Mouse (Mus musculus) neural tube, embryonic 11.5 days (tissue): ENCODE results near the gene Cxcr5. TPM values are rescaled to one million over a fixed set of nuclear protein-coding genes. Genes with fewer than 3 reads are reported as not detected.
A peak's percentile ranks its signal among the peaks of the same experiment; 100 is the strongest.

Source experiments
- ATAC-seq: fragments of 200-750 bp; cut with Nextera tagmentation; 2 replicates; pipeline ENCODE4 v1.8.0; 2017; ENCODE audit warnings: moderate number of reproducible peaks, mild to moderate bottlenecking, moderate TSS enrichment, moderate library complexity; ENCODE audit not compliant: insufficient read depth, low FRiP score, low TSS enrichment
- DNase-seq: peaks from one replicate; pipeline ENCODE4 v3.0.0-alpha.2; 2015; ENCODE audit warnings: low spot score
- H3K27ac ChIP-seq: fragments of 300-500 bp; sonication (generic); 2 replicates; pipeline ENCODE4 v1.5.1; 2014; ENCODE audit warnings: low read depth, mild to moderate bottlenecking, low read length
- H3K27me3 ChIP-seq: fragments of 300-500 bp; sonication (generic); 2 replicates; pipeline ENCODE4 v1.6.1; 2014; ENCODE audit warnings: mild to moderate bottlenecking, low read length, mixed read lengths; ENCODE audit not compliant: control insufficient read depth, insufficient read depth
- H3K36me3 ChIP-seq: fragments of 300-500 bp; sonication (generic); 2 replicates; pipeline ENCODE4 v1.6.1; 2014; ENCODE audit warnings: mild to moderate bottlenecking, low read length, moderate library complexity, mixed read lengths; ENCODE audit not compliant: control insufficient read depth, insufficient read depth
- H3K4me1 ChIP-seq: fragments of 300-500 bp; sonication (generic); 2 replicates; pipeline ENCODE4 v1.6.1; 2014; ENCODE audit warnings: low read length, mixed read lengths; ENCODE audit not compliant: control insufficient read depth, insufficient read depth
- H3K4me2 ChIP-seq: fragments of 300-500 bp; sonication (generic); 2 replicates; pipeline ENCODE4 v1.6.1; 2014; ENCODE audit warnings: low read depth, mild to moderate bottlenecking, moderate library complexity
- H3K4me3 ChIP-seq: fragments of 300-500 bp; sonication (generic); 2 replicates; pipeline ENCODE4 v1.5.1; 2014; ENCODE audit warnings: low read depth, low read length
- H3K9ac ChIP-seq: fragments of 300-500 bp; sonication (generic); 2 replicates; pipeline ENCODE4 v1.6.1; 2014; ENCODE audit warnings: mild to moderate bottlenecking, low read length
- H3K9me3 ChIP-seq: fragments of 300-500 bp; sonication (generic); 2 replicates; pipeline ENCODE4 v1.6.1; 2016; ENCODE audit warnings: low read length; ENCODE audit not compliant: control insufficient read depth
- WGBS: fragments of 180-500 bp; shearing (Covaris S2); extraction: QIAGEN DNeasy Blood & Tissue Kit; methylation state at CpG from one replicate; pipeline ENCODE4 v1.1.7; 2014; 5-methylcytosine and 5-hydroxymethylcytosine counted together
- polyA plus RNA-seq: library from polyadenylated mRNA; unstranded; fragments of >200 nt; fragmentation: Nextera tagmentation; extraction: Ambion mirVana; gene quantifications from 2 replicates; pipeline ENCODE4 v1.2.1, GENCODE M21; 2014

Gene Cxcr5
- not detected in 2 replicates for polyA plus RNA-seq

GRCm38 (mm10) chr9:44561597-44561996 lies at the start of gene Cxcr5:
Cxcr5 (minus strand) TSS chr9:44561877.
- ATAC-seq (no peak), DNase-seq (no peak)
- no peak within 1 kb of the TSS for H3K4me2 ChIP-seq
- 73% methylated on average over 4 of the region's 4 CpGs for WGBS
- H3K36me3 ChIP-seq: no peaks in the 10 kb centered on the region
- H3K27me3 ChIP-seq: no peaks in the 10 kb centered on the region
- no peaks in the 10 kb centered on the region for H3K4me1 ChIP-seq
- H3K4me3 ChIP-seq: no peak within 1 kb of the TSS
- no peak within 1 kb of the TSS for H3K27ac ChIP-seq
- H3K9me3 ChIP-seq: no peaks in the 10 kb centered on the region
- H3K9ac ChIP-seq: no peak within 1 kb of the TSS

- Histone ChIP-seq H3K9ac (no peak overlapping the region), H3K27ac (no peak overlapping the region), H3K4me1 (peaks cover 7% of the 10 kb centered on the region; the same call in 1 of the 2 replicates), H3K4me2 (no peak overlapping the region), H3K4me3 (no peak overlapping the region), H3K27me3 (no peaks in the 10 kb centered on the region), H3K36me3 (peaks cover 19% of the 10 kb centered on the region), H3K9me3 (no peaks in the 10 kb centered on the region)
- DNase-seq: no peak
- ATAC-seq: no peak
- 97% methylated on average over 25 of the region's 25 CpGs for WGBS
Observed at GRCm38 (mm10) chr9:44610371-44610770, 48.7 kb upstream of the Cxcr5 start.

- WGBS: 64% methylated on average over 4 of the region's 4 CpGs
Observed at GRCm38 (mm10) chr9:44607306-44607705, 45.6 kb upstream of the Cxcr5 start.

GRCm38 (mm10) chr9:44606646-44607045 lies 45.0 kb upstream of the Cxcr5 start:
- WGBS: 84% methylated on average over 4 of the region's 4 CpGs
- H3K36me3 ChIP-seq: peaks cover 11% of the 10 kb centered on the region

More at GRCm38 (mm10) chr9:44607306-44607705, 45.6 kb upstream of the Cxcr5 start:
- DNase-seq: no peak
- ATAC-seq: no peak
- Histone ChIP-seq H3K4me2 (peak overlapping the region; percentile 15; the same call in 1 of the 2 replicates), H3K27ac (no peak overlapping the region), H3K27me3 (no peaks in the 10 kb centered on the region), H3K36me3 (peaks cover 11% of the 10 kb centered on the region), H3K9me3 (no peaks in the 10 kb centered on the region), H3K4me3 (0 out of 2 replicates have a peak overlapping the region, but pooled peaks have one; percentile 13), H3K9ac (no peak overlapping the region), H3K4me1 (peaks cover 11% of the 10 kb centered on the region; the same call in 1 of the 2 replicates)

GRCm38 (mm10) chr9:44605616-44606165 lies 44.0 kb upstream of the Cxcr5 start:
- no peaks in the 10 kb centered on the region for H3K9me3 ChIP-seq
- DNase-seq: no peak
- peaks cover 10% of the 10 kb centered on the region for H3K36me3 ChIP-seq
- peak overlapping the region; percentile 99 for H3K27ac ChIP-seq
- no peaks in the 10 kb centered on the region for H3K27me3 ChIP-seq
- peaks cover 11% of the 10 kb centered on the region; the same call in 1 of the 2 replicates for H3K4me1 ChIP-seq
- H3K4me2 ChIP-seq: peak overlapping the region; percentile 68
- peak overlapping the region; percentile 100 for H3K4me3 ChIP-seq
- no peak for ATAC-seq
- peak overlapping the region; percentile 100 for H3K9ac ChIP-seq
- 1% methylated on average over 13 of the region's 13 CpGs for WGBS

More at GRCm38 (mm10) chr9:44606646-44607045, 45.0 kb upstream of the Cxcr5 start:
- Histone ChIP-seq H3K27me3 (no peaks in the 10 kb centered on the region), H3K4me2 (peak overlapping the region; percentile 68), H3K27ac (no peak overlapping the region), H3K4me3 (peak overlapping the region; percentile 100; the same call in 1 of the 2 replicates), H3K9ac (no peak overlapping the region), H3K9me3 (no peaks in the 10 kb centered on the region), H3K4me1 (peaks cover 11% of the 10 kb centered on the region; the same call in 1 of the 2 replicates)
- DNase-seq (no peak), ATAC-seq (no peak)

GRCm38 (mm10) chr9:44604779-44605615 lies 43.3 kb upstream of the Cxcr5 start, which contains the start of gene Ddx6:
Ddx6 (plus strand) TSS chr9:44604892.
- ATAC-seq (peak; percentile 74), DNase-seq (peak; percentile 69)
- Histone ChIP-seq H3K4me2 (peak within 1 kb of the TSS; percentile 83), H3K4me3 (peak within 1 kb of the TSS; percentile 100), H3K4me1 (peaks cover 11% of the 10 kb centered on the region; the same call in 1 of the 2 replicates), H3K27ac (peak within 1 kb of the TSS; percentile 99), H3K27me3 (no peaks in the 10 kb centered on the region), H3K36me3 (peaks cover 5% of the 10 kb centered on the region), H3K9ac (peak within 1 kb of the TSS; percentile 100), H3K9me3 (no peaks in the 10 kb centered on the region)
- WGBS: under 1% methylated on average over 61 of the region's 80 CpGs

- peak overlapping the region; percentile 83 for H3K4me2 ChIP-seq
- ATAC-seq: peak; percentile 69; the same call in 1 of the 2 replicates
- H3K9ac ChIP-seq: peak overlapping the region; percentile 100
Observed at GRCm38 (mm10) chr9:44604290-44604778, 42.7 kb upstream of the Cxcr5 start.

GRCm38 (mm10) chr9:44603454-44604289 lies 42.0 kb upstream of the Cxcr5 start:
- no peaks in the 10 kb centered on the region for H3K27me3 ChIP-seq
- H3K36me3 ChIP-seq: peaks cover 4% of the 10 kb centered on the region
- H3K4me1 ChIP-seq: peaks cover 18% of the 10 kb centered on the region
- DNase-seq (peak; percentile 63), ATAC-seq (peak; percentile 61)
- H3K27ac ChIP-seq: peak overlapping the region; percentile 99
- under 1% methylated on average over 38 of the region's 38 CpGs for WGBS
- H3K9me3 ChIP-seq: no peaks in the 10 kb centered on the region
- H3K9ac ChIP-seq: peak overlapping the region; percentile 100
- peak overlapping the region; percentile 100 for H3K4me3 ChIP-seq
- H3K4me2 ChIP-seq: peak overlapping the region; percentile 83

More at GRCm38 (mm10) chr9:44604290-44604778, 42.7 kb upstream of the Cxcr5 start:
- peak; percentile 86 for DNase-seq
- Histone ChIP-seq H3K4me3 (peak overlapping the region; percentile 100), H3K36me3 (peaks cover 5% of the 10 kb centered on the region), H3K4me1 (peaks cover 14% of the 10 kb centered on the region), H3K9me3 (no peaks in the 10 kb centered on the region), H3K27me3 (no peaks in the 10 kb centered on the region), H3K27ac (peak overlapping the region; percentile 99)
- WGBS: under 1% methylated on average over 56 of the region's 65 CpGs
